Mouse (Mus musculus): Measurements from ENCODE around the gene Etv5.

DNA sequence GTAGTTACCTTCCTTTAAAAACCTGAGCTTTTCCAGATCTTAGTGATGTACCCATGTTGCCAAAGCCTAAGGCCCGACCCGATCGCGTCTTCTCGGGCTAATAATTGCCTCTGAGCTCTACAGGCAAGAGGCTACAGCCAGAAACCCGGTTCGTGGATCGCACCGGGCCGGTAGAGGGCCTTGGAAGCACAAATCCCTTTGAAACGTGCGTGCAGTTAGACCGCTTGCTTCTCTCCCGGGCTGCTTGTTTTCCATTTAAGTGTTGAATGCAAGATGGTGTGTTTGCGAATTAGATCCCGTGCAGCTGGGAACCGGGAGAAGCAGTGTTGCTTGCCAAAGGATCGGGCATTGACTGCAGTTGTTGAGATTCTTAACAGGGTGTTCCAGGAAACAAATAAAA lies 750 bp upstream of the Etv5 start:
- TF ChIP-seq CTCF (IDR thresholded peaks at IDR 0.05; ENCODE audit: insufficient read depth, low read depth, low read length) (no peak), POLR2A (IDR thresholded peaks at IDR 0.05; ENCODE audit: insufficient read depth, low read depth, low read length) (no peak)
